Comparison of ENCODE assay signal across 23 mouse cellular contexts in the genomic region with DNA sequence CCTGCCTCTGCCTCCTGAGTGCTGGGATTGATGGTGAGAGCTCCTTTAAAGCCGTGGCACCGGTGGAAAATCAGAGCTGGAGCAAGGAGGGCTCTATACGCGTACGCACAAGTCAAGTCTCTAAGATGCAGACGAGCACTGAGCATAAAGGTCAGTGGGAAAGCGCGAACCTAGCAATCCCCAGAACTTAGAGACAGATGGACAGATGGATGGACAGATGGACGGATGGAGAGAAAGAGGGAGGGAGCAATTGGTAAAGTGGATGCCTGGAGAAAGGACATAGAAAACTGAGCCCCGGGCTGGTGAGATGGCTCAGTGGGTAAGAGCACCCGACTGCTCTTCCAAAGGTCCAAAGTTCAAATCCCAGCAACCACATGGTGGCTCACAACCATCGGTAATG. TPM values are rescaled to one million over a fixed set of nuclear protein-coding genes. Genes with fewer than 3 reads are reported as not detected.
"Had no signal": no experiment of that assay in that cellular context is flagged by ENCODE, and none has a peak within 500 bp of the region (broad histone marks: within the 10 kb centered on the region; RNA-seq: fewer than 3 reads in every experiment).

No protein-coding gene starts in this region.

- H3K4me1 ChIP-seq: neural tube, embryonic 12.5 days had no signal

- DNase-seq: kidney, postnatal 25 days; layer of hippocampus, adult 9-11 months; liver, postnatal 0 days; lung, embryonic 14.5 days; right cerebral cortex, adult 18-20 months; right cerebral cortex, postnatal 14 days; right cerebral cortex, postnatal 4 days; thymus, adult 18-20 months; thymus, postnatal 4 days had no signal

- ATAC-seq: liver, postnatal 0 days; lung, postnatal 0 days; midbrain, embryonic 15.5 days had no signal

- H3K4me3 ChIP-seq: layer of hippocampus, adult 2 months; limb, embryonic 15.5 days; midbrain, embryonic 12.5 days; midbrain, embryonic 15.5 days; neural tube, embryonic 12.5 days; neural tube, embryonic 15.5 days had no signal

- H3K27me3 ChIP-seq: limb, embryonic 15.5 days; midbrain, embryonic 12.5 days; midbrain, embryonic 15.5 days; neural tube, embryonic 12.5 days; neural tube, embryonic 15.5 days had no signal

- H3K9ac ChIP-seq: limb, embryonic 15.5 days; liver, embryonic 14.5 days; liver, postnatal 0 days; lung, embryonic 14.5 days; midbrain, embryonic 12.5 days; midbrain, embryonic 15.5 days; neural tube, embryonic 12.5 days; neural tube, embryonic 15.5 days had no signal

- H3K4me2 ChIP-seq: limb, embryonic 15.5 days; liver, embryonic 11.5 days; lung, embryonic 14.5 days; midbrain, embryonic 12.5 days; midbrain, embryonic 15.5 days; neural tube, embryonic 12.5 days; neural tube, embryonic 15.5 days had no signal

- H3K27ac ChIP-seq: kidney, postnatal 0 days; layer of hippocampus, adult 2 months; limb, embryonic 15.5 days; liver, embryonic 14.5 days; macrophage; midbrain, embryonic 12.5 days; midbrain, embryonic 15.5 days; neural tube, embryonic 12.5 days; neural tube, embryonic 15.5 days; stomach, postnatal 0 days had no signal

- H3K9me3 ChIP-seq: limb, embryonic 15.5 days; midbrain, embryonic 12.5 days; midbrain, embryonic 15.5 days; neural tube, embryonic 12.5 days; neural tube, embryonic 15.5 days had no signal

RNA-seq across cellular contexts. Expression of gene Gm42417, which starts 1.6 kb away (rescaled TPM):
- polyA plus RNA-seq: kidney, postnatal 0 days; large intestine, adult 2 months; liver, embryonic 11.5 days; liver, embryonic 14.5 days; liver, postnatal 0 days; lung, embryonic 14.5 days; midbrain, embryonic 12.5 days; neural tube, embryonic 12.5 days; stomach, embryonic 14.5 days had no signal
